Mouse (Mus musculus) brown adipose tissue, adult 24 weeks (tissue): ENCODE results near the gene Brk1. TPM values are rescaled to one million over a fixed set of nuclear protein-coding genes. Genes with fewer than 3 reads are reported as not detected.

ENCODE experiments used
- H3K27ac ChIP-seq: fragments of 200-500 bp; replicated peaks from 2 replicates; pipeline ENCODE4 v1.5.1; 2012; ENCODE audit warnings: low read depth, mild to moderate bottlenecking, low read length
- H3K4me1 ChIP-seq: fragments of 200-500 bp; 2 replicates; pipeline ENCODE4 v1.6.1; 2012; ENCODE audit warnings: low read length, mixed read lengths; ENCODE audit not compliant: control insufficient read depth, insufficient read depth, insufficient read length
- H3K4me3 ChIP-seq: fragments of 200-500 bp; 2 replicates; pipeline ENCODE4 v1.5.1; 2012; ENCODE audit warnings: low read depth, mild to moderate bottlenecking, low read length, moderate library complexity; ENCODE audit not compliant: insufficient read depth
- polyA plus RNA-seq: library from polyadenylated mRNA; stranded (reverse); fragments of >200 nt; gene quantifications from 2 replicates; pipeline ENCODE4 v1.2.4, GENCODE M21; 2012; ENCODE audit not compliant: missing spikeins, insufficient read depth, insufficient read length

The Brk1 gene
- polyA plus RNA-seq, 1 experiment = 192 TPM

- no peak overlapping the region for H3K27ac ChIP-seq
- peaks cover 5% of the 10 kb centered on the region for H3K4me1 ChIP-seq
- H3K4me3 ChIP-seq = no peak overlapping the region
Observed at GRCm38 (mm10) chr6:113608871-113609270, 4.3 kb downstream of the Brk1 start.

- Histone ChIP-seq H3K4me1 (peaks cover 5% of the 10 kb centered on the region), H3K4me3 (no peak overlapping the region)
Observed at GRCm38 (mm10) chr6:113609293-113609692, 4.7 kb downstream of the Brk1 start.

DNA sequence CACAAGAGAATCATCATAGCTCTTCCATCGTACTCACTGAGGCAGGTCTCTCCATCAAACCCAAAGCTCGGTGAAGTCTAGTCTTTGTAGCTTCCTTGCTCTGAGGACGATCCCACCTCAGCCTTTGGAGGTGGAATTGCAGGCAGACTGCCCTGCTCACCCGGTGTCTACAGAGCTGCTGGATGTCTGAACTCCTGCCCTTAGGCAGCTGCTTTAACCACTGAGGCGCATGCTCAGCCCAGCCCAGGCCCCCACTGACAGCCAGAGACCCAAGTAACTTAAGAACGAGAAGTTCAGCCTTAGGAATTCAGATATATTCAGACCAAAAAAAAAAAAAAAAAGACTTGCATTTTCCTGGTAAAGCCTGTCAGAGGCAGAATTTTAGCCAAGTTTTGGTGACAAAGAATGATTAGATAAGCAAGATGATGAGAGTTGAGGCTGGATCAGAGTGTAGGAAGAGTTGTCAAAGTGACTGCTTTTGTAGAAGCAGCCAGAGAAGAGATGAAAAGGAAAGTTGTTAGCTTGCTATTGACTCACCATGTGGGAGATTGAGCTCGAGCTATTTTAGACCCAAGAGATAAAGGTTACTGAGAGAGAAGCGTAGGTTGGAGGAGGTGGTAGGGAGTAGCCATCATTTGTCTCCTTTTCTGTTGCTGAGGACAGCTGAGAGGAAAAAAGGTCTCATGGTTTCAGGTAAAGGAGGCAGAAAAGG, 7.8 kb downstream of the Brk1 start:
- H3K4me3 ChIP-seq = no peak overlapping the region
- H3K27ac ChIP-seq = no peak overlapping the region
- no peaks in the 10 kb centered on the region for H3K4me1 ChIP-seq

More at GRCm38 (mm10) chr6:113609293-113609692, 4.7 kb downstream of the Brk1 start:
- no peak overlapping the region for H3K27ac ChIP-seq

DNA sequence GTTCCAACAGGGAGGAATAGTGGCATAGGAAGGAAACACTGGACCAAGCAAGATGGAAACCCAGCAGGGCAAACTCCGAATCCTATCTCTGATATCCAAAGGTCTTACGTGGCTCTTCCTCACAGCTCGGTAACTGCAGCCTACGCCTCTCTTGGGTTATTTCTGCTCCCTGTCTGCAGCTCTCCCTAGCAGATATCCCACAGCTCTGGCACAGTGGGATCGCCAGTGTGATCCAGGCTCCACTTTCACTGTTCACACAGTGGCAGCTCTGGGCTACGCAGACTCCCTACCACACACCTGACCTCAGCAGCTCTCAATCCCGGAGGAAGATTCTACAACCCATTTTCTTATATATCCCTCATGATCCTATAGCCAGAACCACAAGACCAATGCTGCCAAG, 9.6 kb downstream of the Brk1 start:
- H3K27ac ChIP-seq = no peak overlapping the region
- no peak overlapping the region for H3K4me3 ChIP-seq
- H3K4me1 ChIP-seq = no peaks in the 10 kb centered on the region

DNA sequence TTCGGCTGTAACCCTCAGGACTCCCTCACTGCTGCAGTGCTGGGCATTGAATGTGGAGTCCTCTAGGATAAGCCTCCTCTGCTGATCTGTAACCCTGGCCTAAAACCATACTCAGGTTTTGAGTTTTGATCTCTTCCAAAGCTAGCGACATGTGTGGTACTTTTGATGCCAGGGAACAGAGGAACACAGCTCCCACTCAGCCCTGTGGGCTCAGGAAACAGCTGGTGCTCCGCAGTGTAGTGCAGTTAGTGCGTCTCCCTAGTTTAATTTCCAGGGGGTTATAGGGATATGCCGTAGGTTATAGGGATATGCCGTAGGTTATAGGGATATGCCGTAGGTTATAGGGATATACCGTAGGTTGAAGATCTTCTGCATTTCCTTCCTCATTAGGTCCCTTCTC, 10.4 kb downstream of the Brk1 start:
- no peaks in the 10 kb centered on the region for H3K4me1 ChIP-seq
- no peak overlapping the region for H3K27ac ChIP-seq

DNA sequence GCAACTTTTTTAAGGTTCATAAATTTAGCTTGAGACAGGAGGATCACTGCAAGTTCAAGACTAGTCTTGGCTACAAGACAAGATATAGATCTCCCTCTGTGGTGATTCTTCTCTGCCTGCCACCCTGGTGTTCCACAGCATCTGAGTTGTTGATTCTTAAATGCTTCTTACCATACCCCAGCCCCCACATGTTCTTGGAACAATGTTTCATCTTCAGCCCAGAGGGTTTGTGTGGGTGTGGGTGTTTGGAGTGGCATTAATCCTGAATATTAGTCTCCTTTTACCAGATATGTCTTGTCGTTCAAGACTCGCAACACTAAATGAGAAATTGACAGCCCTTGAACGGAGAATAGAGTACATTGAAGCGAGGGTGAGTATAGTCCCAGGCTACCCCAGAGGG, 10.9 kb downstream of the Brk1 start:
- no peaks in the 10 kb centered on the region for H3K4me1 ChIP-seq
- H3K4me3 ChIP-seq = no peak overlapping the region
- H3K27ac ChIP-seq = no peak overlapping the region

More for the DNA sequence above, 10.4 kb downstream of the Brk1 start:
- no peak overlapping the region for H3K4me3 ChIP-seq

GRCm38 (mm10) chr6:113623386-113623785, 18.8 kb downstream of the Brk1 start:
- Histone ChIP-seq H3K4me1 (no peaks in the 10 kb centered on the region), H3K27ac (peak overlapping the region; percentile 78), H3K4me3 (peak overlapping the region; percentile 71)

DNA sequence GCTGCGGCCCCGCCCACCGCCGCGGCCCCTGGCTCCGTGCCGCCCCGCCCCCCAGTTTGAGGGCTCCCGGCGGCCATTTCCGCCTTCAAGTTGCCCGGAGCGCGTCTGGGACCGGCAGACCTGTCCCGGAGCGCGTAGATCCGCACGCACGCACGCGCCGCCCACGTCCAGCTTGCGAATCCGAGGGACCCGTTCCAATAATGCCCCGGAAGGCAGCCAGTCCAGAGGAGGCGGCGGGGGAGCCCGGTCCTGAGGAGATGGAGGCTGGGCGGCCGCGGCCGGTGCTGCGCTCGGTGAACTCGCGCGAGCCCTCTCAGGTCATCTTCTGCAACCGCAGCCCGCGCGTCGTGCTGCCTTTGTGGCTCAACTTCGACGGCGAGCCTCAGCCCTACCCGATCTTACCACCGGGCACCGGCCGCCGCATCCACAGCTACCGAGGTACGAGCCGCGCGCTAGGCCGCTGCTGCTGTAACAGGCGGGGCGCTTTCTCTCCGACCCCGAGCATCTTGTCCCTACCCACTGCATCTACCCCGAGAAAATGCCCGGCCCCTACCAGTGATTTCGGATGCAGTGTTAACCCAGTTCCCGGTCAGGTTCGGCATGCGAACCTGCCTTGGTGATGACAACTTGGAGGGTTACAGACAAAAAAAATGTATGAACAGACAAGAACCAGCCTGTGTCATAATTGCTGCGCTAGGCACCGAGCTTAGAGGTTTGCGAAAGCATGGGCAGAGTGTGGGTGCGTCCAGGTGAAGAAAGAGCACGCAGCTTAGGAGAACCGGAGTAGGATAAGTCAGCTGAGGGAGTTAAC, 19.6 kb downstream of the Brk1 start, which contains the start of gene Vhl:
TSS of gene Vhl (plus strand) at position 19 of the 811 bp plus-strand sequence.
- Histone ChIP-seq H3K27ac (peak within 1 kb of the TSS; percentile 78), H3K4me1 (no peaks in the 10 kb centered on the region), H3K4me3 (peak within 1 kb of the TSS; percentile 76)

GRCm38 (mm10) chr6:113624989-113625770, 20.6 kb downstream of the Brk1 start:
- Histone ChIP-seq H3K4me3 (peak overlapping the region; percentile 76), H3K4me1 (no peaks in the 10 kb centered on the region), H3K27ac (peak overlapping the region; percentile 57)

- Histone ChIP-seq H3K4me3 (no peak overlapping the region), H3K4me1 (no peaks in the 10 kb centered on the region), H3K27ac (0 out of 2 replicates have a peak overlapping the region, but pooled peaks have one; percentile 10)
Observed at GRCm38 (mm10) chr6:113630322-113630721, 25.8 kb downstream of the Brk1 start.

DNA sequence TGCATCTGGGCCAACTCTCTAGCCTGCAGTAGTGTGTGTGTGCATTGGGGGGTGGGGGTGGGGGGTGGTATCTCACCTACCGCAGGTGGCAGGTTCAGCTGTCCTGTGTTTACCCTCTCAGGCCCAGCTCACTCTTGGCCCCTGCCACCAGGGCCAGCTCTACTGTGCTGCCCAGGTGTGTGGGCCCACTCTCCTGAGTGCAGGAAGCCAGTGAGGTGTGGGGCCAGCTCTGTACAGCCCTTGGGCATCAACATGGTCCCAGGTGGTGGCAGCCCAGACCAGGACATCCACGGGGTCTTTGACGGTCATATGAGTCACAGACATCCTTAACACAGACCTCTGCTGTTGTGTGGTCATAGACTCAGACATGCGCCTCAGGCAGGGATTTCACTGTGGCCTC, 28.3 kb downstream of the Brk1 start:
- Histone ChIP-seq H3K27ac (no peak overlapping the region), H3K4me3 (no peak overlapping the region), H3K4me1 (no peaks in the 10 kb centered on the region)

GRCm38 (mm10) chr6:113638302-113639040, 33.9 kb downstream of the Brk1 start, which contains the start of gene Irak2:
Irak2 (plus strand) TSS chr6:113638467.
- Histone ChIP-seq H3K4me1 (peaks cover 22% of the 10 kb centered on the region), H3K4me3 (peak within 1 kb of the TSS; percentile 76), H3K27ac (peak within 1 kb of the TSS; percentile 95)

DNA sequence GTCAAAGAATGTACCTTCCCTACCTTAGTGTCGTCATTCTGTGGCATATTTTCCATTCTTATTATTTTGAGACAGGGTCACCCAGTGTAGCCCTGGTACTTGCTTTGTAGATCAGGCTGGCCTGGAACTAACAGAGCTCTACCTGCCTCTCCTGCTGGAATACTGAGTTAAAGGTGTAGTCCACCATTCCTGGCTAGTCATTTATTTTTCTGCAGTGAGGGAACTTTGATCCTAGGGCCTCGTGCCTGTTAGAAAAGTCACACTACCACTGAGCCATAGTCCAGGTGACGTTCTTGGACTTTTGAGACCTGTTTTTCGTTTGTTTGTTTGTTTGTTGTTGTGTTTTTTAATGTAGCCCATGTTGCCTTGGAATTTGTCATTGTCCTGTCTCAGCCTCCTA, 34.6 kb downstream of the Brk1 start:
- Histone ChIP-seq H3K27ac (peak overlapping the region; percentile 64), H3K4me1 (peaks cover 27% of the 10 kb centered on the region), H3K4me3 (peak overlapping the region; percentile 47)

- H3K27ac ChIP-seq = peak overlapping the region; percentile 71
Observed at GRCm38 (mm10) chr6:113642605-113643004, 38.0 kb downstream of the Brk1 start.

More at GRCm38 (mm10) chr6:113642605-113643004, 38.0 kb downstream of the Brk1 start:
- no peak overlapping the region for H3K4me3 ChIP-seq
- peaks cover 45% of the 10 kb centered on the region for H3K4me1 ChIP-seq
